Mouse (Mus musculus) common myeloid progenitor, adult 5-6 weeks (primary cell): ENCODE measurements around the gene Dscaml1. TPM values are rescaled to one million over a fixed set of nuclear protein-coding genes. Genes with fewer than 3 reads are reported as not detected.

ENCODE experiments used
- ATAC-seq: replicated peaks from 2 replicates; pipeline ENCODE4 v1.8.0; 2016; ENCODE audit warnings: low read depth, mild to moderate bottlenecking, moderate TSS enrichment, inconsistent platforms; ENCODE audit not compliant: poor library complexity, severe bottlenecking
- total RNA-seq: library from RNA; stranded (forward); fragments of 200-1000, 187-1606 nt; gene quantifications from 2 replicates; pipeline ENCODE4 v1.2.3, GENCODE M21; 2017

Dscaml1 gene
- total RNA-seq, 1 experiment from 2014 or later, result not detected

DNA sequence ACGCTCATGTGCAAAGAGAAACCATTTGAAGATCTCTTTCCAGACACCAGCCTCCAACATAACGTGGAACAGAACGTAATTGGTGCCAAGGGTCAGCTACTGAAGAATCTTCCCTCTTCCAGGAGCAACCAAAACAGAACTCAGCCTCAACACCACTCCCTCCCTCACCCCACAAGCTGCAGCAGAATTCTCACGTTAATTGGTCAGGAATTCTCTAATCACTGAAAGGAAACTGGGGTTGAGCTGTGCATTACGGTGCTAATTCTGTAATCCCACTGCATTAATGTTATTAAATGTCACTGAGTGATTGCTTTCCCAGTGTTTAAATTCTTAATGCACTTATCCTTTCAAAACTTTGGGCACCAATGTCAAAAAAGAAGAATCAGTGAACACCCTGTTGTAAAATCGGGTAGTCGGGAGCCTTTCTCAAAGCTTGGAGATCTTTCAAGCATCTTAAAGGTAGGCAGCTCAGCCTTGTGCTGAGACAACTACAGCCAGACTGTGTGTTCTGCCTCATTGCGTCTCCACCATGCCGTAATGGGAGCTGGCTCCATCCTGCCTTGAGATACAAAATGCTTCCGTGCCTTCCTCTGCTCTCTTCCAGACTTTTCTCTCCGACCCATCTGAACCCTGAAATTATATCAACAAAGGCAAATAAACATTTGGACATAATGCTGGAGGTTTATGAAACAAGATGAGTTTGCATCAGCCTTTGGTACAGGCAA, 184.1 kb downstream of the Dscaml1 start:
- ATAC-seq, result no peak

DNA sequence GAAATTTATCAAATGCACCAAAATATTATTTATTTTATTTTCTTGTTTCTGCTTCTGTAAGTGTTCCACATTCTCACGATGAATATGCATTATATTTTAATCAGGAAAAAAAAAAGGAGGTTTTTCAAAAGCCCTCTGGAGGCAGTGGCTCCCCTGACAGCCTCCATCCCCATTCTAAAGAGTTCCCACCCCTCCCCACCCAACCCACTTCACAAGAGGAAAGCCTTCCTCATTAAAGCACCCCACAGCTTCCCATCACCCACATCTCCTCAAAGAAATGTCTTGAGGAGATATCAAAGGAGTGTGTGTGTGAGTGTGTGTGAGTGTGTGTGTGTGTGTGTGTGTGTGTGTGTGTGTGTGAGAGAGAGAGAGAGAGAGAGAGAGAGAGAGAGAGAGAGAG, 188.2 kb downstream of the Dscaml1 start:
- ATAC-seq, result no peak

DNA sequence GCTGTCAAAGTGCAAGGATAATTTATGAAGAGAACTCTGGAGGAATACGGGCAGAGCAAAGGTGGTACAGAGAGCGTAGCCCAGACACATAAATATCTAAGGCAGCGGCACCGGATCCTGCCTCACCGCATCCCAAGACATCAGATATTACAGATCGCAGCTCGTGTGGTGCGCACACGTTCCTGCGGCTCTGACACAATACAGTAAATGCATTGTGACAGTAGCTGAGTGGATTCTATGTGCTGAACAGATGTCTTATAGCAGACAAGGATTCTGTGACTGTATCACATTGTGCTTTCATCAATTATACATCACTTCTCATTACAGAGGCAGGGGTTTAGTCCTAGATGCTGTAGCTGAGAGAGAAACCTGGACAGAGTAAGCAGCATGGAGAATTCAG, 191.5 kb downstream of the Dscaml1 start:
- no peak for ATAC-seq

DNA sequence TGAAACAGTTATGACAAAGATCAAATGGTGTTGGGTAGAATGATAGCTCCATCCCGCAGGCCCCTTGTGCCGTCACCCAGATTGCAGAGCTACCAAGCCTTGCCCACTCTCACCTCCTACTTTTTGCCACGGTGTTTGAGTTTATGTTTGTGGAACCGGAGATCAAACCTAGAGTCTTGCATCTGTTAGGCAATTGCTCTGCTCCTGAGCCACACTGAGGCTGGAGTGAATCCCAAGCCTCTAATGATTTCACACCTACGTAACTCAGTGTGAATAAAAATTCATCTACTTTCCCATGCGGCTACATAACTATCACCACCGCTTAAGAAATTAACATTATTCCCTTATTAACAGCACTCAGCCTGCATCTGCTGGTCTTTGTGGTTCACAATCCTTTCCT, 192.0 kb downstream of the Dscaml1 start:
- no peak for ATAC-seq

DNA sequence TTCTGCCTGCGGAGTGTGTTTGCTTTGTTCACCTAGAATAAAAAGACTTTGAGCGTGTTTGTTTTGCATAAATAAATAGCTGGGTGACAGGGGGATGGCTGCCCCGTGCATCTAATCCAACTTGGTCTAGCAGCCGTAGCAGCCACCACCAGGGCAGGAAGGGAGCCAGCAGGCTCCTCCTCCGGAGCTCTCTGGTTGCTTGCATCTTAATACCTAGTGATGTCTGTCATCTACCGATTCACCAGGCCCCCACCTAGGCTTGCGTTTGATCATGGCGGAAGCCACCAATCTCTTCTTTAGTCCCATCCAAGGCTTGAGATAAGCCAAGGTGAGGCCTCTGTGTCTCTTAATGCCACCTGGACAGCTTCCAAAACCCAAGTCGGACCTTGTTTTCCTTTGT, 193.6 kb downstream of the Dscaml1 start:
- no peak for ATAC-seq

DNA sequence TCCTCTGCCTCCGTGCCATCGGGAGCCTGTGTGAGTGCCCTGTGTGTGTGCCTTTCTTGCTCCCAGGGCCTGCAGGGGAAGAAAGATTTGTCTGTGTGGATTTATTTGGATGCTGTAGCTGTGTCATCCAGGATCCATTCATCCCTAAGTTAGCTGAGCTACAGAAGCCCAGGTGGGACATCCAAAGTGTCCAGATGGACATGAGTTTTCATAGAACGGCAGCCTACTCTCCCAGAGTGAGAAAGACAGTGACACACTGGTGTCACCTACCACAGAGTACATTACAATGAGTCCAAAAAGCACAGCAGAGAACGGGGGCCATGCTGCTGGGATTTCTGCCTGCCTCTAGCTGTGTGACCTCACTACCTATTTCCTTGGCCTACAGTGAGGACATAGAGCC, 194.5 kb downstream of the Dscaml1 start:
- no peak for ATAC-seq

- no peak for ATAC-seq
These were observed 199.5 kb downstream of the Dscaml1 start for GRCm38 (mm10) chr9:45625889-45626446.

- no peak for ATAC-seq
These were observed 206.1 kb downstream of the Dscaml1 start for GRCm38 (mm10) chr9:45632520-45632919.

GRCm38 (mm10) chr9:45633036-45633435, 206.6 kb downstream of the Dscaml1 start:
- ATAC-seq, result no peak

DNA sequence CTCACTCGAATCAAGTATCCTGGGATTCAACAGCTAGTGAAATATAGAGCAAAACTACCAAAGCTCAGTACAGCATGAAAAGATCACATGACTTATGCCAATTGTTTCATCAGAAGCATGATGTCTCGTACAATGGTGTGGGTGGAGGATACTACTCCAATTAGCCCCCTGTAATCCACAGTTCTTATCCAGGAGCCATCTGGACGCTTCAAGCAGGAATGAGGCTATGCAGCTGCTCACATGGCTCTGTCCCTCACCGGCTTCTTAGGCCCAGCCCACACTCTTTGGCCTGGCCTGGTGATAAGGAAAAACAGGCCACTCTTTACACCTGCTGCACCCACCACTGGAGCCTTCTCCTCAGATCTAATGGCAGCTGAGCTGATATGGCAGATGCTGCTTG, 208.6 kb downstream of the Dscaml1 start:
- no peak for ATAC-seq

GRCm38 (mm10) chr9:45637346-45637745, 210.9 kb downstream of the Dscaml1 start:
- no peak for ATAC-seq

DNA sequence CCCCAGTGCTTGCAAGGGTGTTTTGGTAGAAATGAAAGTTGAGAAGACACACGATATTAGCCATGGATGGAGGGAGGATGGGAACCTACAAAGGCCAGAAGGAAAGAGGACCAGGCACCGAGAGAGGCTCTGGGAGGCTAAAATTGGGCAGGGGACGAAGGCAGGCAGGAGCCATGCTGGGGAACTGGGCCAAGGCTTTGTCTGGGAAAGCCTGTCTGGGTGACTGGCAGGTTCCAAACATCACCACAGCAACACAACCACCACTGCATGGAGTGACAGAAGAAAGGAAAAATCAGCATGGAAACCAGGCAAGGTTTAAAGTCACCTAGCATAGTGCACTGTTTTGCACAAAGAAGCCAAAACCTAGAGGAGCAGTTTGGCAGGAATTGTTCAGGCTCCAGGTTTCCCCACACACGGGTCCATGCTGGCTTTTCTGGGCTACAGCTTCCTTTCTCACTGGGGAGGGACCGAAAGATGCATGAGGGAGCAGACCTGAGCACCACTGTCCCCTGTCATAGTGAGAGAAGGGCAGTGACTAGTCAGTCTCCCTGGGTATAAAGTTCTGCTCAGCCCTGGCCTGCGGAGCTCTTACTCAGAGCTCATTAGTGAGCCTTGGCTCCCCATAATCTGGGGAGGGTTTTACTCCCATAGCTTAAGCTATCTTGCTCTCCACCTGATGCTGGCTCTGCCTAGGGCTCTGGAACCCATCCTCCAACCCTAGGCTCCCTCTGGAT, 211.9 kb downstream of the Dscaml1 start:
- ATAC-seq, result no peak

DNA sequence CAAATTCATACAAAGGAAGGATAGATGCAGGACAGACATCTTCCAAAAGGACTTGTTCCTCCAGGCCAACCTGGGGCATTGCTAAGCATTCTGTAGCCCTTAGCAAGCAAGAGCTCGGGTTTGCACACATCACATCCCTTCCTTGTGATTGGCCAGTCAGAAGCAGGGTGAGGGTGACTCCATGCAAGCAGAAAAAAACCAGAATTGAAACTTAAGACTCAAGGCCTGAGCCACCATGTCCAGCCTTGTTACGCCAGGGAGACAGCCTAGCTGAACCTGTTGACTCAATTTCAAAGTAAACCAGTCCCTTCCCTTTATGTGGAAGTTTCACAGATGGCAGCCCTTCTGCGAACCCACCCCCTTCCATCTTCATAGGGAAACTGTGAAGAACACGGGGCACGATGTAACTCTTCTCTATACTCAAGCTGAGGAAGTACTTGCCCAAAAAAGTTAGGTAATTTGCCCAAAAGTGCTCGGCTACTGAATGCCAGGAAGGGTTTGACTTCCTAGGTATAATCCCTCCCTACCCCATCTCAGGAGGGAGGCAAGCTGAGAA, 218.5 kb downstream of the Dscaml1 start:
- ATAC-seq, result no peak

- ATAC-seq, result no peak
These were observed 219.1 kb downstream of the Dscaml1 start for GRCm38 (mm10) chr9:45645526-45645925.

DNA sequence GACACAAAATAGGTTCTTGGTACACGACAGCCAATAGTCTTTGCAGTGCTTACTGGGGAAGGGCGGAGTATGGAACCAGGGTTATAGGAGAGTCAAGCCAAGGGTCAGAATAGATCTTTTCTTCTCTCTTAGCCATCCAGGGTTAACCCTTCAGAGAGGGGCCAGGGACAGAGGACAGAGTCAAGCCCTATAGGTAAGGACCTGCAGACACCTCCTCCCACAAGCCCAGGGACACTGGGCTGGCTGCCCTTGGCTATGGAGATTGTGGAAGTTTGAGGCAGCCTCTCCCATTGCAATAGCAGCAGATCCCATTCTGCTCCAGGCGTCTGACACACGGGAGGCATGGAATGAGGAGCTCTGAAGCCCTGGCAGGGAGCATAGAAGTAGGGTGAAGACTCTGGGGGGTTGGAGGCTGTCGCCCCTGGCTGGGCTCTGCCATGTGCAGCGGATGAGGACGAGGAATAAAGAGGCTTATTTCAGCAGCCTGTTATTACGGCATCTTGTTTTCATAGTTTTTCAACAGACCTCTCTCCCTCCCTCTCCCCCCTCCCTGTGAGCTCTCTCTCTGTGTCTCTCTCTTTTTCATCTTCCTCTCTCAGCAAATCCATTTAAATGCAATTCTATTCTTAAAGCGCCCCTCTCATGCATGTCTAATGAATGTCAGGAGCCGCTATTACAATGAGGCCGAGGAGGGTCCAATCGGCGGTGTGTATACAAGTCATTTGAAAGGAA, 224.8 kb downstream of the Dscaml1 start:
- no peak for ATAC-seq

DNA sequence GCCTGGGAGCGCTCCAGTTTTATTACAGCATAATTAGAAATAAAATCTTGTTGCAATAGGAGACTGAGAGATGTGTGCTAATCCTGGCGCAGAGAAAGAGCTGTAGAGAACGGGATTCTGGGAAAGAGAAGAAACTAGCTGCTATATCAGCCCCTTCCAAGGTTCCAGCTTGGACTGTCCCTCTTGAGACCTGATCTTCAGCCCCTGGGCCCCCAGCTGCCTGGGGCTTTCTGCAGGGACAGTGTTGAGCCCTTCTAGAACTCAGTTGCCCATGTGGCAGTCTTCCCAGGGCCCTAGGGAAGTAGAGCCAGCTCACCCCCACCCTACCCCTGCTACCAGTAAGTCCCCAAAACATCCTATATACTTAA, 225.4 kb downstream of the Dscaml1 start:
- ATAC-seq, result no peak

- ATAC-seq, result no peak
These were observed 231.0 kb downstream of the Dscaml1 start for GRCm38 (mm10) chr9:45657172-45658062.

DNA sequence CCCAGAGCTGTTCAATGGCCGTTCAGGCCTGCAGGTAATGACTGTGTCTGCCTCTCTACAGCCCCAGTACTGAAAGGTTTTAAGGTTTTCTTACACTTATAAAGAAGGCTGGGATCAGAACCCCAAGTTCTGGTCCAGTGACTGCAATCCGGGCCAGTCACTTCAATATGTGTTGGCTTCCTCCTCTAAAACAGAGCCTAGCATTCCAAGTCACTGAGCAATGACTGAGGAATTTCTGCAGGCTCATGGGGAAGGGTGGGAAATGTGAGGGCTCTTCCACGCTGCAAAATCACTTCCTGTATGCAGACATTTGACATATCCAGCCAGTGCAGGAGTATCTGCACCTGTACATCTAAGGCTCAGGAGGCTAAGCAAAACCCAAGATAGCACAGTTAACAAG, 233.8 kb downstream of the Dscaml1 start:
- ATAC-seq, result no peak

GRCm38 (mm10) chr9:45662471-45662870, 236.0 kb downstream of the Dscaml1 start:
- ATAC-seq, result no peak
